Mouse (Mus musculus) neural tube, embryonic 10.5 days (tissue): Measurements from ENCODE around the gene Lingo1.

Source experiments
- DNase-seq: peaks from one replicate; pipeline ENCODE4 v3.0.0-alpha.2; 2017; ENCODE audit warnings: low spot score; ENCODE audit errors: extremely low spot score

Lingo1 gene

GRCm38 (mm10) chr9:56608691-56609351 lies 187.4 kb downstream of the Lingo1 start:
- DNase-seq: no peak

GRCm38 (mm10) chr9:56606082-56606740 lies 190.1 kb downstream of the Lingo1 start:
- no peak for DNase-seq

- DNase-seq: no peak
Observed at GRCm38 (mm10) chr9:56605443-56605806, 190.8 kb downstream of the Lingo1 start.

GRCm38 (mm10) chr9:56604797-56605442 lies 191.3 kb downstream of the Lingo1 start:
- no peak for DNase-seq

GRCm38 (mm10) chr9:56600655-56601054 lies 195.6 kb downstream of the Lingo1 start:
- DNase-seq: no peak

GRCm38 (mm10) chr9:56592639-56593038 lies 203.6 kb downstream of the Lingo1 start:
- no peak for DNase-seq

- no peak for DNase-seq
Observed at GRCm38 (mm10) chr9:56591248-56591888, 204.9 kb downstream of the Lingo1 start.

- no peak for DNase-seq
Observed at GRCm38 (mm10) chr9:56589762-56590161, 206.5 kb downstream of the Lingo1 start.

GRCm38 (mm10) chr9:56584043-56584424 lies 212.2 kb downstream of the Lingo1 start:
- no peak for DNase-seq

- no peak for DNase-seq
Observed at GRCm38 (mm10) chr9:56583139-56584042, 212.9 kb downstream of the Lingo1 start.

GRCm38 (mm10) chr9:56582628-56583027 lies 213.6 kb downstream of the Lingo1 start:
- DNase-seq: no peak

GRCm38 (mm10) chr9:56581700-56582099 lies 214.6 kb downstream of the Lingo1 start:
- no peak for DNase-seq

- no peak for DNase-seq
Observed at GRCm38 (mm10) chr9:56581016-56581415, 215.3 kb downstream of the Lingo1 start.

- DNase-seq: no peak
Observed at GRCm38 (mm10) chr9:56580101-56580500, 216.2 kb downstream of the Lingo1 start.

GRCm38 (mm10) chr9:56577405-56577804 lies 218.9 kb downstream of the Lingo1 start:
- no peak for DNase-seq

GRCm38 (mm10) chr9:56572534-56573479 lies 223.5 kb downstream of the Lingo1 start:
- DNase-seq: no peak
